Mouse (Mus musculus) CH12.LX (cell line): ENCODE measurements around the gene Fam186a. TPM values are rescaled to one million over a fixed set of nuclear protein-coding genes. Genes with fewer than 3 reads are reported as not detected.
"Not testable (repeated sequence)": the region's sequence is repeated elsewhere in the genome, so short reads cannot be mapped to it uniquely, and the experiment has no call there.

Experiments used
- DNase-seq: peaks from one replicate; pipeline ENCODE4 v3.0.0-alpha.2; 2013; ENCODE audit errors: extremely low read depth
- H3K27ac ChIP-seq: 2 replicates; pipeline ENCODE4 v1.5.1; 2012; ENCODE audit warnings: low read depth, mild to moderate bottlenecking, control low read depth, moderate library complexity; ENCODE audit not compliant: insufficient read depth
- H3K27me3 ChIP-seq: replicated peaks from 2 replicates; pipeline ENCODE3; 2012; ENCODE audit warnings: inconsistent platforms
- H3K36me3 ChIP-seq, 2 experiments: replicated peaks in 1 of 2; 2 replicates each; pipeline versions ENCODE3 to v1.6.1; 2012; ENCODE audit warnings: inconsistent platforms in 1 of 2, low read length in 1 of 2, mild to moderate bottlenecking in 1 of 2, mixed read lengths in 1 of 2, moderate library complexity in 1 of 2; ENCODE audit not compliant: control insufficient read depth in 1 of 2, insufficient read depth in 1 of 2
- H3K4me1 ChIP-seq, 2 experiments: 2 replicates each; pipeline ENCODE4 v1.6.1; 2012; ENCODE audit warnings: inconsistent platforms in 1 of 2, moderate library complexity in 1 of 2; ENCODE audit not compliant: insufficient read depth in 2 of 2, control insufficient read depth in 1 of 2
- H3K4me2 ChIP-seq: 2 replicates; pipeline ENCODE4 v1.6.1; 2012; ENCODE audit warnings: low read depth, mild to moderate bottlenecking, control low read depth; ENCODE audit not compliant: poor library complexity, insufficient read depth, severe bottlenecking
- H3K4me3 ChIP-seq, 3 experiments: fragments of 150-350 bp in 1 of 3; sonication (generic) in 1 of 3; replicated peaks in 1 of 3; 2 replicates each; pipeline versions ENCODE3 to v1.5.1; 2011 to 2012; ENCODE audit warnings: low read depth in 2 of 3, low read length in 2 of 3, mild to moderate bottlenecking in 2 of 3, moderate library complexity in 2 of 3, control low read depth in 1 of 3, improper control_type of control experiment in 1 of 3, inconsistent platforms in 1 of 3, mixed read lengths in 1 of 3; ENCODE audit not compliant: poor library complexity in 1 of 3
- H3K79me2 ChIP-seq: replicated peaks from 2 replicates; pipeline ENCODE4 v1.6.1; 2012; ENCODE audit warnings: mild to moderate bottlenecking, moderate library complexity; ENCODE audit not compliant: control insufficient read depth, poor library complexity, insufficient read depth, severe bottlenecking; ENCODE audit errors: extremely low read depth
- H3K9ac ChIP-seq: 2 replicates; pipeline ENCODE4 v1.6.1; 2012; ENCODE audit warnings: low read depth, mild to moderate bottlenecking, control low read depth, moderate library complexity; ENCODE audit not compliant: insufficient read depth
- H3K9me3 ChIP-seq: replicated peaks from 2 replicates; pipeline ENCODE3; 2012; ENCODE audit warnings: low read length, inconsistent platforms, mixed read lengths
- CHD1 ChIP-seq: IDR thresholded peaks from 2 replicates; pipeline ENCODE4 v1.6.1; 2012; ENCODE audit warnings: low read depth, low read length, improper control_type of control experiment, inconsistent platforms
- E2F4 ChIP-seq: IDR thresholded peaks from 2 replicates; pipeline ENCODE4 v1.6.1; 2011; ENCODE audit warnings: low read depth, low read length, improper control_type of control experiment; ENCODE audit not compliant: insufficient replicate concordance
- ELF1 ChIP-seq: IDR thresholded peaks from 2 replicates; pipeline ENCODE4 v1.6.1; 2014; ENCODE audit warnings: low read depth, mild to moderate bottlenecking, inconsistent platforms, low read length, improper control_type of control experiment
- GABPA ChIP-seq: IDR thresholded peaks from 2 replicates; pipeline ENCODE4 v1.6.1; 2012; ENCODE audit warnings: low read depth, low read length, improper control_type of control experiment, inconsistent platforms; ENCODE audit not compliant: insufficient replicate concordance
- IRF4 ChIP-seq: IDR thresholded peaks from 2 replicates; pipeline ENCODE4 v1.6.1; 2014; ENCODE audit warnings: low read depth, mild to moderate bottlenecking, inconsistent platforms, low read length, improper control_type of control experiment
- KAT2A ChIP-seq: IDR thresholded peaks from 2 replicates; pipeline ENCODE4 v1.6.1; 2012; ENCODE audit warnings: low read length, improper control_type of control experiment, inconsistent platforms; ENCODE audit not compliant: insufficient replicate concordance
- MAZ ChIP-seq: IDR thresholded peaks from 2 replicates; pipeline ENCODE4 v1.6.1; 2012; ENCODE audit warnings: low read depth, mild to moderate bottlenecking, inconsistent platforms, low read length, improper control_type of control experiment, moderate library complexity
- NRF1 ChIP-seq: IDR thresholded peaks from 2 replicates; pipeline ENCODE4 v1.6.1; 2014; ENCODE audit warnings: low read depth, mild to moderate bottlenecking, inconsistent platforms, low read length, improper control_type of control experiment, moderate library complexity
- PAX5 ChIP-seq: IDR thresholded peaks from 2 replicates; pipeline ENCODE4 v1.6.1; 2012; ENCODE audit warnings: low read length, inconsistent platforms, mixed read lengths
- RCOR1 ChIP-seq: conservative IDR thresholded peaks from 2 replicates; pipeline ENCODE4 v1.6.1; 2012; ENCODE audit warnings: low read depth, mild to moderate bottlenecking, inconsistent platforms, low read length, improper control_type of control experiment
- SIN3A ChIP-seq: IDR thresholded peaks from 2 replicates; pipeline ENCODE4 v1.6.1; 2012; ENCODE audit warnings: low read length, improper control_type of control experiment, inconsistent platforms
- SMC3 ChIP-seq: IDR thresholded peaks from 2 replicates; pipeline ENCODE4 v1.6.1; 2011; ENCODE audit warnings: low read depth, low read length, improper control_type of control experiment
- TBP ChIP-seq: conservative IDR thresholded peaks from 2 replicates; pipeline ENCODE4 v1.6.1; 2011; ENCODE audit warnings: low read depth, low read length, improper control_type of control experiment
- USF2 ChIP-seq: conservative IDR thresholded peaks from 2 replicates; pipeline ENCODE4 v1.6.1; 2011; ENCODE audit warnings: low read depth, low read length, improper control_type of control experiment
- ZC3H11A ChIP-seq: IDR thresholded peaks from 2 replicates; pipeline ENCODE4 v1.6.1; 2012; ENCODE audit warnings: low read depth, mild to moderate bottlenecking, inconsistent platforms, low read length, improper control_type of control experiment
- ZMIZ1 ChIP-seq: IDR thresholded peaks from 2 replicates; pipeline ENCODE4 v1.6.1; 2012; ENCODE audit warnings: low read depth, mild to moderate bottlenecking, inconsistent platforms, low read length, improper control_type of control experiment
- ZNF384 ChIP-seq: IDR thresholded peaks from 2 replicates; pipeline ENCODE4 v1.6.1; 2012; ENCODE audit warnings: low read depth, low read length, improper control_type of control experiment, inconsistent platforms
- dilution Hi-C: fragments of 300-500 bp; cut with MboI; formaldehyde crosslinking; loops from 2 replicates; pipeline ENCODE4 v1.14.3; 2020; ENCODE audit warnings: low sequenced_read_pairs; ENCODE audit not compliant: extremely low pct_unique_long_range_greater_than_20kb, extremely low pct_ligation_motif_present
- in situ Hi-C: fragments of 300-500 bp; cut with MboI; formaldehyde crosslinking; loops from 3 replicates; pipeline ENCODE4 v1.14.3; 2019; ENCODE audit warnings: low sequenced_read_pairs, low pct_ligation_motif_present, low pct_unique_long_range_greater_than_20kb, mixed read lengths
- polyA plus RNA-seq: library from polyadenylated mRNA; unstranded; fragments of >175 nt; gene quantifications from 2 replicates; pipeline ENCODE4 v1.2.1, GENCODE M21; 2012; ENCODE audit warnings: low read depth; ENCODE audit not compliant: insufficient read length
- total RNA-seq, 2 experiments: library from RNA; depleted of rRNA; stranded (reverse); fragments of 300-350 nt in 1 of 2; fragments of >200 nt in 1 of 2; gene quantifications; 2 replicates each; pipeline ENCODE4 v1.2.3; 2012 to 2014

Gene Fam186a
- total and polyA plus RNA-seq, 3 experiments: not detected

- H3K27ac ChIP-seq, H3K4me3 ChIP-seq, in situ Hi-C loops, H3K9ac ChIP-seq, DNase-seq: not testable (repeated sequence)
- peaks cover 0 to 12% of the 10 kb centered on the region in 2 experiments; a peak in 2 of 4 replicates for H3K4me1 ChIP-seq
- TF ChIP-seq ZNF384: peak; percentile 69
- TF ChIP-seq, all 38 proteins: peak for 1; not testable (repeated sequence) for 37
- dilution Hi-C loops, H3K4me2 ChIP-seq, H3K27me3 ChIP-seq, H3K9me3 ChIP-seq, H3K36me3 ChIP-seq, H3K79me2 ChIP-seq: not testable (repeated sequence)
Observed at GRCm38 (mm10) chr15:99887130-99887529, 79.7 kb downstream of the Fam186a start.

GRCm38 (mm10) chr15:99884038-99884437 lies 82.8 kb downstream of the Fam186a start:
- in situ Hi-C loops (no loop called here), dilution Hi-C loops (no loop called here)
- Histone ChIP-seq H3K4me3 (no peak overlapping the region), H3K9me3 (no peaks in the 10 kb centered on the region), H3K27me3 (no peaks in the 10 kb centered on the region), H3K27ac (no peak overlapping the region), H3K36me3 (peaks cover 0 to 2% of the 10 kb centered on the region in 2 experiments), H3K4me1 (no peaks in the 10 kb centered on the region), H3K4me2 (no peak overlapping the region), H3K79me2 (no peaks in the 10 kb centered on the region), H3K9ac (no peak overlapping the region)
- TF ChIP-seq GABPA: no peak
- TF ChIP-seq E2F4: no peak
- no peak for TF ChIP-seq TBP
- TF ChIP-seq ELF1: no peak
- TF ChIP-seq KAT2A: no peak
- TF ChIP-seq ZC3H11A: no peak
- TF ChIP-seq ZNF384: no peak
- TF ChIP-seq RCOR1: no peak
- TF ChIP-seq IRF4: no peak
- no peak for TF ChIP-seq SIN3A
- TF ChIP-seq USF2: no peak
- TF ChIP-seq ZMIZ1: no peak
- no peak for TF ChIP-seq NRF1
- TF ChIP-seq MAZ: no peak
- no peak for TF ChIP-seq PAX5
- no peak for TF ChIP-seq SMC3
- TF ChIP-seq CHD1: no peak
- DNase-seq: no peak
